Mouse (Mus musculus): Measurements from ENCODE around the gene Tnrc18.
A peak's percentile ranks its signal among the peaks of the same experiment; 100 is the strongest.

The Tnrc18 gene

DNA sequence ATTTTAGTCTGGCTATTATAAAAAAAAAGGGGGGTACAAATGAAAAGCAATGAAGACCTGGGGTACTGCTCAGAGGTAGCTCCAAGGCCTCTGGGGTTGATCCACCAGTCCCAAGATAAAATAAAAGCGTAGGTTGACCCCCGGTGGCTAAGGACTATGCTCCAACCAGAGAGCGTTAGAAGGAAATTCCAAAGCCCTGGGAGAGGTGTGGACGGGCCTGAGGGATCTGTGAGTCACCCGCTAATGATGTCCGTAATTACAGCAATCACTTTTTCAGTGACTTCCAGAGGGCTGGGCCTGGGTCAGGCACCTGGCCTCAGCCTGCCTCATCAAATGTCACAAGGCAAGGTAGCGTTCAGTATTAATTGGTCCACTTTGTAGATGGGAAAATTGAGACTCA, 9.8 kb downstream of the Tnrc18 start:
- no peak for DNase-seq

DNA sequence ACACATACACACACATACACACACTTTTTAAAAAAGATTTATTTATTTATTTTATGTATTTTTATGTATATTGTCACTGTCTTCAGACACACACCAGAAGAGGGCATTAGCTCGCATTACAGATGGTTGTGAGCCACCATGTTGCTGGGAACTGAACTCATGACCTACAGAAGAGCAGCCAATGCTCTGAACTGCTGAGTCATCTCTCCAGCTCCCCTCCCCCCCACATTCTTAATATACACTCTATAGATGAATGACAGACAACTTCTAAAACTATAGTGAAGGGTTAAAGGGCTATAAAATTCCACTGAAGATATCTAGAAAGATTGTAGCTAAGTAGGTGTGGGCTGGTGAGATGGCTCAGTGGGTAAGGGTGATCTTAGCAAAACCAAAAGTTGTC, 13.7 kb downstream of the Tnrc18 start:
- DNase-seq, result no peak

DNA sequence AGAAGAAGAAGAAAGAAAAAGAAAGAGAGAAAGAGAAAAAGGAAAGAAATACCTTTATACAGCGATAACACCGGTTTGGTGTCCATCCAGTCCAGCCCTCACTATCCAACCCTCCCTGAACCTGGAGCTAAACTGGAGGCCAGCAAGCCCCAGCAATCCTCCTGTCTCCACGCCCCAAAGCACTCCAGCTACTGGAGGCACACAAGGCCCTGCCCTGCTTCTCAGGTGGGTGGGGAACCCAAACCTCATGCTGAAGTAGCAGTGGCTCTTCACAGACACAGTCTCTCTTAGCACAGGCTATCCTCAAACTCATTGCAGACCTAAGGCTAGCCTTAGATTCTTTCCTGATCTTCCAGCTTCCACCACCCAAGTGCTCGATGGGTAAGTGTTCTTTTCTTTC, 14.6 kb downstream of the Tnrc18 start:
- DNase-seq, result peak in 1 of 2 experiments; percentile 15

GRCm38 (mm10) chr5:142801977-142802376, 15.5 kb downstream of the Tnrc18 start:
- peak in 1 of 2 experiments; percentile 9 for DNase-seq

- peak in 1 of 2 experiments; percentile 11 for DNase-seq
Measured at GRCm38 (mm10) chr5:142800656-142801055, 16.8 kb downstream of the Tnrc18 start.

DNA sequence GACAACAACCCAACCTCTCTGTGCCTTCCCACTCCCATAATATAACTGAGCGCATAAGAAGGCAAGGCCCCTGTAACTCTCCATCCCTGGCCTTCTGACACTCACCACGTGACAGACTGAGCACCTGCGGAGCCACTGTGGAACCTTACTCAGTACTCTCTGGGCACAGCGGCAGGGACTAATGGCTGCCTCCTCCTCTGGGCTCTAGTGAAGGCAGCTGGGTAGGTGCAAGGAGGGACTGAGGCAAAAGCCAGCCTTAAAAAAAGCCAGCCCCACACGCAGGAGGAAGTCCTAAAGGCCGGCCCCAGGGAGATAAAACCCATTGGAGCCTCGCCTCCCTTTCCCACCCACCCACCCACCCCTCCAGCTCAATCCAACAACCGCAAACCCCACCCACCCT, 17.3 kb downstream of the Tnrc18 start:
- peak in 1 of 2 experiments; percentile 17 for DNase-seq

DNA sequence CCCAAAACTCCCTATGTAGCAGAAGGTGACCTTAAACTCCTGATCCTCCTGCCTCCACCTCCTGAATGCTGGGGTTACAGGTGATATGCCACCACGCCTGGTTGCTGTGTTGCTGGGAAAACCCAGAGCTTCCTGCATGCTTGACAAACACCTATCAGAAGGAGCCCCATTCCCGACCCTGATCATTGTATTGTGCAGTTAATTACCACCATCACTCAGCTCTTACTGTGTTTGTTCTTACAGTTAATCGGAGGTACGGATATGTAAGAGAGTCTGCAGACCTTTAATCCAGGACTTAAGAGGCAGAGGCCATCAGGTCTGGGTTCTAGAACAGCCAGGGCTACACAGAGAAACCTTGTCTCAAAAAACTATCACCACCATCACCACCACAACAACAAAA, 18.2 kb downstream of the Tnrc18 start:
- DNase-seq, result peak in 1 of 2 experiments; percentile 13

- DNase-seq, result no peak
Measured at GRCm38 (mm10) chr5:142798190-142798589, 19.3 kb downstream of the Tnrc18 start.

- DNase-seq, result peak; percentile 27 to 33
Measured at GRCm38 (mm10) chr5:142797620-142798019, 19.8 kb downstream of the Tnrc18 start.

GRCm38 (mm10) chr5:142796921-142797320, 20.5 kb downstream of the Tnrc18 start:
- DNase-seq, result no peak

GRCm38 (mm10) chr5:142794582-142794981, 22.9 kb downstream of the Tnrc18 start:
- peak; percentile 77 to 83 for DNase-seq

- no peak for DNase-seq
Measured at GRCm38 (mm10) chr5:142794161-142794560, 23.3 kb downstream of the Tnrc18 start.

DNA sequence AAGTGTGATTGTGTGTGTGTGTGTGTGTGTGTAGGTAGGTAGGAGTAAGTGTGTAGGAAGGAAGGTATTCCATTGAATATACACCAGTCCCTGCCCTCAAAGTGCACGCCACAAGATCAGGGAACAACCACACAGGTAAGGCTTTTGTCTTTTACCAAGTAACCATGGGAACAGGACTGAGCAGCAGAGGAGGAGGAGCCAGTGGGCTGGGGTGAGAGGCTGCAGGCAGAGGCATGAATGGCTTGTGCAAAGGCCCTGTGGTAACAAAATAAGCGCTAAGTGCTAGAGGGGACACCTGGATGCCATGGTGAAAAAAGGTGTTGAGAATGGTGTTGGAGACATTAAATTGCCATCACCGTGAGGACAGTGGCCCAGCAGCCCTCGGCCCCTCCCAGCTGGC, 24.9 kb downstream of the Tnrc18 start:
- no peak for DNase-seq

DNA sequence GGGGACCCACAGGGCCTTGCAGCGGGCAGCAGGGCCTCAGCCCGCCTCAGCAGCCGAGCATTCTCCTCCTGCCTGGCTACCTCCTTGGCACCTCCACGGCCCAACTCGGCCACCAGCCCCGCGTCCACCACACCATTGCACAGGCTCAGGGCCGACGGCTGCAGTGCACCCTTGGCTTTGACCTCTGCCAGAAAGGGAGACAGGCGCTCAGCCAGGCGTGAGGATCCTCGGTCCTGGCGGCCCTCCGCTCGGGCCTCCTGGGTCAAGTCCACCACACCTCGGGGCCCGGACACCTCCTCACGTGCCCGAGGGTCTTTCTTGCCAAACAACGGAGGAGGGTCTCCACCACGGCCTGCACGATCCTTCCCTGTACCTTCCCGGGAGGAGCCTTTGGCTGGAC, 29.2 kb downstream of the Tnrc18 start:
- no peak for DNase-seq

GRCm38 (mm10) chr5:142787304-142787905, 30.1 kb downstream of the Tnrc18 start:
- no peak for DNase-seq

- no peak for DNase-seq
Measured at GRCm38 (mm10) chr5:142786709-142787108, 30.8 kb downstream of the Tnrc18 start.

GRCm38 (mm10) chr5:142786215-142786614, 31.2 kb downstream of the Tnrc18 start:
- no peak for DNase-seq

DNA sequence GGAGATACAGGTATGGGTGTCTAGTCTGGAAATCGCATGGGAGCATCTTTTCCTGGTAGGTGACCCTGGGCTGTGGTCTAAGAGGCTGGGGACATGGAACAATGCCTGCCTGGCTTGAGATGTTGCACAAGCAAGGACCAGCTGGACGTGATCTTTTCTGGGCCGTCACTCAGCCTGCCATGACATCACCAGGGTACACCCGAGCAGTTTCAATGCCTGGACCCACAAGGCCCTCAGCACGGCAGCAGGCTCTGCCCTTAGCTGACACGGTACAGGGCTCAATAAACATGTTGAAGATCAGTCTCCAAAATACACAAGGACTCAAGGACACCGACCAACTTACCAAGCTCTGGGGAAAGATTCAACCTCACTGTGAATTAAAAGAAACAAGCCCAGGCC, 34.3 kb downstream of the Tnrc18 start:
- peak; percentile 46 to 70 for DNase-seq

GRCm38 (mm10) chr5:142782459-142783141, 34.9 kb downstream of the Tnrc18 start:
- no peak for DNase-seq

DNA sequence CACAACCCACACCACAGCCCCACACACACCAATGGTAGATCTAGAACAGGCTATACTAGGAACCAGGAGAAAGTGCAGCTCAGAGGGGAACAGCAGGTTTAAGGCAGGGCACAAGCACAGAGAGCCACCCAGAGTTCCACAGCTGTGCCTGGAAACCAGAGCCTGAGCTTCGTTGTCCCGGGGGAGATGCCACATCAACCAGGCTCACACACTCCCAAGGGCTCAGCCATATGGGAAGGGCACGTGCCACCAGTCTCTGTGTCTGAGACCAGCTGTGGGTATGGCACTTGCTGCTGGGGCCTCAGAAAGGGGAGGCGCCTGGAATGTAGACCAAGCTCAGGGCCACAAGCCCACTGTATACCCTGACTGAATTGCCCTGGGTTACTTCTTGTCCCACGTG, 36.9 kb downstream of the Tnrc18 start:
- no peak for DNase-seq

DNA sequence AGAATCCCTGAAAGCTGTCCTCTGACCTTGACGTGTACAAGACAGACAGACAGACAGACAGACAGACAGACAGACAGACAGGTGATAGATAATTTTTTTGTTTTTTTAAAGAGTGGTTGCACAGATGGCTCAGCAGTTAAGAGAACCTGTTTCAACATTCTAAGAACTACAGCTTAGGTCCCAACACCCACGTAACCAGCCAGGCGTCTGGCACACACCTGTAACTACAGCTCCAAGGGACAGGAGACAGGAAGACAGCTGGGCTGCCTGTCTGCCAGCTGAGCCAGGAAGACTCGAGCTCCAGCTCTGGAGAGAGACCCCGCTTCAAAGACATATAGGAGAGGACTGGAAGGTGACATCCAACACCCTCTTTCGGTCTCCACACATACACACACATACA, 38.6 kb downstream of the Tnrc18 start:
- no peak for DNase-seq

DNA sequence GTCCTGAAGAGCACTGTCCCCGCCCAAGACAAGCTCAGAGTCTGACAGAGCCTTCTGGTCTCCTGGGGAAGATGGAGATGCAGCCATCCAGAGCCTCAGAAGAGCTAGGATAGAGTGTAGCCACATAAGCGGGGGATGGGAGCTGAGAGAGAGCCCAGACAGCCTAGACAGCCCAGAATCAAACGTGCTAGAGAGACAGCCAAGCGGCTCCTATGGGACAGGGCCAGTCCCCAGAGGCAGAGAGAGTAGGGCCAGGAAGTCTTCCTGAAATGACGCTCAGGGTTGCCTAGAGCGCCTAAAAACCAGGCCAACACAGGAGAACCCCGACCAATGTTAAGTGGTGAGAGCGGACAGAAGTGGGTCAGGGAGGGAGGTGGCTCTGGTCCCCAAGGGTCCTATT, 39.3 kb downstream of the Tnrc18 start:
- no peak for DNase-seq

DNA sequence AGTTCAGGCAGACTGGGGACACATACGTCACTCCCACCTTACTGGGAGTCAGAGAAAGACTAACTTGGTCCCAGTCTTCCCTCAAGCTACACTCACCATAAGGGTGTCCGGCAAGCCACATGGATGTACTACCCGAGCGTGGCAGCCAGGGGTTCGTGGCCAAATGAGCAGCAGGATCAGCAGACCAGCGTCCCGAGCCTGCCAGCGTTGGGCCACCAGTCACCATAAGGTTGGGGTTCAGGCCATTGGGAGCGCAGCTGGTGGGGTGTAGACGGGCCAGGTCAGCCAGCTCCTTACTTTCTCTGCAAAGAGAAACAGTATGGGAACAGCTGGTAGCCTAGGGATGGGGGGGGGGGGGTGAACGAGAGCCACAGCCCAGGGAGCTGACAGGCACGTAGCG, 41.4 kb downstream of the Tnrc18 start:
- peak; percentile 23 to 81 for DNase-seq

DNA sequence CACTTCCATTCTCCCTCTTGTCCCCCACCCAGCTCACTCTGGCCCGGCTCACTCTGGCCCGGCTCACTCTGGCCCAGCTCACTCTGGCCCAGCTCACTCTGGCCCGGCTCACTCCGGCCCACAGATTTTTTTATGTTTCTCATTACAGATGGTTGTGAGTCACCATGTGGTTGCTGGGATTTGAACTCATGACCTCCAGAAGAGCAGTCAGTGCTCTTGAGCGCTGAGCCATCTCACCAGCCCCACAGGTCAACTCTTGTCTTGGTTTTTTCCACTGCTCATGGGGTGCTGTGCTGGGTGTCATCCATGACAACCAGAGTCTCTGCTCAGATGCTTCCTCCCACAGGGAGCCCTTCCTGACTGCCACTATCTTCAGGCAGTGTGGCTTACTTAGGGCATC, 42.7 kb downstream of the Tnrc18 start:
- DNase-seq, result no peak

GRCm38 (mm10) chr5:142771964-142772363, 45.5 kb downstream of the Tnrc18 start:
- no peak for DNase-seq
